Mouse (Mus musculus) layer of hippocampus, adult 18-20 months (tissue): ENCODE results near the gene Cfap97d2. TPM values are rescaled to one million over a fixed set of nuclear protein-coding genes. Genes with fewer than 3 reads are reported as not detected.
"Not testable (repeated sequence)": the region's sequence is repeated elsewhere in the genome, so short reads cannot be mapped to it uniquely, and the experiment has no call there.

Experiments
- DNase-seq, 2 experiments: peaks; one replicate each; pipeline ENCODE4 v3.0.0; 2022; ENCODE audit warnings: low spot score in 2 of 2
- total RNA-seq, 2 experiments: library from RNA; stranded (reverse); gene quantifications; 2 replicates each; pipeline ENCODE4 v1.2.3; 2021

The Cfap97d2 gene
- total RNA-seq, 2 experiments from 2014 or later, result 1.9 to 3.4 TPM

GRCm38 (mm10) chr8:13740817-13741613, 35.3 kb downstream of the Cfap97d2 start:
- DNase-seq, result no peak

- DNase-seq, result not testable (repeated sequence)
Observed at GRCm38 (mm10) chr8:13746212-13746611, 40.5 kb downstream of the Cfap97d2 start.

GRCm38 (mm10) chr8:13747626-13748025, 41.9 kb downstream of the Cfap97d2 start:
- no peak for DNase-seq

GRCm38 (mm10) chr8:13753680-13754079, 48.0 kb downstream of the Cfap97d2 start:
- peak in 1 of 2 experiments; percentile 77 for DNase-seq

- DNase-seq, result no peak
Observed at GRCm38 (mm10) chr8:13756480-13756879, 50.8 kb downstream of the Cfap97d2 start.

DNA sequence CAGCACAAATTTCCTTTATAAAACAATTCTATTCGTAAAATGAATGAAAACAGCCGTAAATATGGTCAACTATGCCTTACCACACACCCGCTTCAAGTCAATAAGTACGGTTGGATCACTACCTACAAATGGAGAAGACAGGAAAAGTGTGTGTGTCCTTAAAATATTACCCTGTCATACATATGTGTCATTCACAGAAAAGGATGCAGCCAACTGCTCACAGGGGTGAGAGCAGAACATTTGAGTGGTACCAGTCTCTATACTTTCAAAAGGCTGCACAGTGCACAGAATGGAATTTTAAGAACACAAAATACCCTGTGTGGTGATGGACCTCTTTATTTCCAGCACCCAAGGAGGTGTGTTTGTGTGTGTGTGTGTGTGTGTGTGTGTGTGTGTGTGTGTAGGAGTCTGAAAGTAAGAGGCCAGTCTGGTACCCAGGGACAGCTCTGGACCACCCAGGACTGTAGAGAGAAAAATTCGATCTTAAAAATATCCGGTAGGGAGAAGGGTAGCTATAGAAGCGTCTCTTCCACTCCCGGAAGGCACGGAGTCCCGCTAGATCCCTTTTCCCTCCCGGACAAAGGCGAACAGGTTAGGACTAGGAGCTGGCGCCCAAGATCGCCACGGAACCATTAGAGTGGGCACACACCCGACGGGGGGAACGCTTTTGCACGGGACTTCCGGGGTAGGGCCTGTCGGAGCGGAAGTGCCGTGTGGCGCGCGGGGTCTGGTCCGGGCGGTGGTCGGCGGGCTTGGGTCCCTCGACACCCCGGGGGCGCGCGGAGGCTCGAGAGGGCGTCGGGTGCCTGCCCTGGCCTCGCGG, 51.5 kb downstream of the Cfap97d2 start, which contains the start of gene Cdc16:
Gene Cdc16, plus strand, starts transcription at position 695 of the 823 bp plus-strand sequence.
- DNase-seq, result peak; percentile 77 to 91

- peak in 1 of 2 experiments; percentile 70 for DNase-seq
Observed at GRCm38 (mm10) chr8:13757805-13758727, 52.4 kb downstream of the Cfap97d2 start.

DNA sequence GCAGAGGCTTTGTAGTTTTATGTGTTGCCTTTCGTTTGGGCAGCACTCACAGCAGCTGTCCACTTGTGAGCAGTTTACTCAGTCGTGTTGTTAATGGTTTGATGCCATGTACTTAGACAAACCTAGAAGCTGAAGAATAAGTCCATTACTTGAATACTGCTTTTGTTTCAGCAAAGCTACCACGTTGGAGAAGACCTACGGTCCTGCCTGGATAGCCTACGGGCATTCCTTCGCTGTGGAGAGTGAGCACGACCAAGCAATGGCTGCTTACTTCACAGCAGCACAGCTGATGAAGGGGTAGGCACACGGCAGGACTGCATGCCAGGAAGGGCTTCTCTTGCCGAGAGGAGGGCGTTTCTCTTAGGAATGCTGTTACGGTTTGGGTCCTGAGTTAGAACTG, 63.5 kb downstream of the Cfap97d2 start:
- no peak for DNase-seq

GRCm38 (mm10) chr8:13780536-13780935, 74.8 kb downstream of the Cfap97d2 start:
- peak in 1 of 2 experiments; percentile 8 for DNase-seq

GRCm38 (mm10) chr8:13785250-13785763, 79.6 kb downstream of the Cfap97d2 start, which contains the start of gene Upf3a:
Upf3a (plus strand) TSS chr8:13785615.
- DNase-seq, result peak; percentile 80 to 91

- peak; percentile 87 to 96 for DNase-seq
Observed at GRCm38 (mm10) chr8:13785764-13786299, 80.1 kb downstream of the Cfap97d2 start.

DNA sequence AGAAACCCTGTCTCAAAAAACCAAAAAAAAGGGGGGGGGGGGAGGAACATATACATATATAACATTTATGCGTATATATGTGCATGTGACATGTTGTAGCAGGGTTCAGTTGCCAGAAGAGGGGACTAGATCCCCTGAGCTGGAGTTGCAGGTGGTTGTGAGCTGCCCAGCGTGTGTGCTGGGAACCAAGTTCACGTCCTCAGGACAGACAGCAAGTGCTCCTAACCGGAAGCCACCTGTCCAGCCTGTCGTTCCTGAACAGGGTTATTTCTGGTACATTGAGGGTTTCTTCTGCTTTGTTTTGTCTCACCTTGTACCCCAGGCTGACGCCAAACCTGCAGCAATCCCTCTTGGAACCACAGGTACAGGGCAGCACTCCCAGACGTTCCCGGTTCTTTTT, 83.9 kb downstream of the Cfap97d2 start:
- DNase-seq, result no peak

Other genes starting within 250 kb of the Cfap97d2 start
- gene Gas6, start 211.4 kb upstream of the Cfap97d2 start, total RNA-seq, result 10 to 100 TPM; 84.0 to 95.1 TPM
- gene 1700029H14Rik, start 143.4 kb upstream of the Cfap97d2 start, total RNA-seq, result not detected
- 10 to 100 TPM; 65.7 to 67.1 TPM for gene Rasa3, start 28.3 kb upstream of the Cfap97d2 start, total RNA-seq
- 10 to 100 TPM; 51.9 to 52.4 TPM for gene Cdc16, start 51.8 kb downstream of the Cfap97d2 start, total RNA-seq
- 10 to 100 TPM; 31.3 to 36.8 TPM for gene Upf3a, start 79.7 kb downstream of the Cfap97d2 start, total RNA-seq
- not detected for gene AF366264, start 132.5 kb downstream of the Cfap97d2 start, total RNA-seq
- gene Champ1, start 163.8 kb downstream of the Cfap97d2 start, total RNA-seq, result 10 to 100 TPM; 29.0 to 30.2 TPM
- 10 to 100 TPM; 32.5 to 38.0 TPM for gene Coprs, start 184.4 kb downstream of the Cfap97d2 start, total RNA-seq